Mouse (Mus musculus) stomach, embryonic 14.5 days (tissue): Measurements from ENCODE around the gene Alpk1. TPM values are rescaled to one million over a fixed set of nuclear protein-coding genes. Genes with fewer than 3 reads are reported as not detected.

ENCODE experiments used
- ATAC-seq: fragments of 200-750 bp; cut with Nextera tagmentation; 2 replicates; pipeline ENCODE4 v1.8.0; 2017; ENCODE audit warnings: low read depth, moderate TSS enrichment; ENCODE audit not compliant: insufficient number of reproducible peaks, insufficient read depth, low FRiP score
- H3K27ac ChIP-seq: fragments of 300-500 bp; sonication (generic); 2 replicates; pipeline ENCODE4 v1.5.1; 2014; ENCODE audit warnings: mild to moderate bottlenecking, low read length, moderate library complexity, mixed read lengths
- H3K27me3 ChIP-seq: fragments of 300-500 bp; sonication (generic); 2 replicates; pipeline ENCODE4 v1.6.1; 2014; ENCODE audit warnings: low read length, control low read depth, mixed read lengths; ENCODE audit not compliant: control insufficient read depth, insufficient read depth
- H3K36me3 ChIP-seq: fragments of 300-500 bp; sonication (generic); 2 replicates; pipeline ENCODE4 v1.6.1; 2014; ENCODE audit warnings: mild to moderate bottlenecking, control low read depth, low read length, moderate library complexity, mixed read lengths; ENCODE audit not compliant: control insufficient read depth, insufficient read depth
- H3K4me1 ChIP-seq: fragments of 300-500 bp; sonication (generic); 2 replicates; pipeline ENCODE4 v1.6.1; 2014; ENCODE audit warnings: low read length, control low read depth, mixed read lengths; ENCODE audit not compliant: control insufficient read depth, insufficient read depth
- H3K4me2 ChIP-seq: fragments of 300-500 bp; sonication (generic); replicated peaks from 2 replicates; pipeline ENCODE4 v1.6.1; 2014; ENCODE audit warnings: low read depth, low read length, control low read depth
- H3K4me3 ChIP-seq: fragments of 300-500 bp; sonication (generic); 2 replicates; pipeline ENCODE4 v1.5.1; 2014; ENCODE audit warnings: low read depth, low read length, control low read depth
- H3K9ac ChIP-seq: fragments of 300-500 bp; sonication (generic); replicated peaks from 2 replicates; pipeline ENCODE4 v1.6.1; 2014; ENCODE audit warnings: low read depth, mild to moderate bottlenecking, control low read depth, low read length, moderate library complexity, mixed read lengths
- H3K9me3 ChIP-seq: fragments of 300-500 bp; sonication (generic); 2 replicates; pipeline ENCODE4 v1.6.1; 2016; ENCODE audit warnings: low read depth, low read length, control low read depth; ENCODE audit not compliant: control insufficient read depth
- WGBS: fragments of 180-500 bp; shearing (Covaris S2); extraction: QIAGEN DNeasy Blood & Tissue Kit; methylation state at CpG from one replicate; pipeline ENCODE4 v1.1.7; 2014; 5-methylcytosine and 5-hydroxymethylcytosine counted together
- polyA plus RNA-seq: library from polyadenylated mRNA; unstranded; fragments of >200 nt; fragmentation: Nextera tagmentation; extraction: Ambion mirVana; gene quantifications from 2 replicates; pipeline ENCODE4 v1.2.1, GENCODE M21; 2014

The Alpk1 gene
- polyA plus RNA-seq, 1 experiment from 2014 or later, result 3.5 TPM

DNA sequence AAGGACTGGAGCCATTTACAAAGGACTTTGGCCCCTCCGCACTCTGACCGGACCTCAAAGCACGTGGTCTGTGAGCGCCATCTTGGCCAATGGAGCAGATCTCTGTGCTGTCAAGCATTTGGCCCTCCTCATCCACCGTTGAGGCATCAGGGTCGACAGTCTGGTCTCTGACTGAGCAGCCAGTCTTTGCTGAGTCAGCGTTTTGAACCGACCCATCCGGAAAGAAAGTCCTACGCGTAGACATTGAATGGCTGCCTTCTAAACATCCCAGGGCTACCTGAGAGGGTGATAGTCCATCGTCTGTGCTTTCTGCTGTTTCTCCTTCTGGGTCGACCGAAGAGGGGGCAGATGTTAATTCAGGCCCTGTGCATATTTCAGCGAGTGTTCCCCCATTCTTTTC lies 100.6 kb downstream of the Alpk1 start:
- Histone ChIP-seq H3K9me3 (no peaks in the 10 kb centered on the region), H3K4me3 (no peak overlapping the region), H3K36me3 (no peaks in the 10 kb centered on the region), H3K27me3 (no peaks in the 10 kb centered on the region), H3K4me2 (no peak overlapping the region), H3K27ac (no peak overlapping the region), H3K4me1 (no peaks in the 10 kb centered on the region), H3K9ac (no peak overlapping the region)
- ATAC-seq, result no peak
- WGBS, result 90% methylated on average over 15 of the region's 15 CpGs

DNA sequence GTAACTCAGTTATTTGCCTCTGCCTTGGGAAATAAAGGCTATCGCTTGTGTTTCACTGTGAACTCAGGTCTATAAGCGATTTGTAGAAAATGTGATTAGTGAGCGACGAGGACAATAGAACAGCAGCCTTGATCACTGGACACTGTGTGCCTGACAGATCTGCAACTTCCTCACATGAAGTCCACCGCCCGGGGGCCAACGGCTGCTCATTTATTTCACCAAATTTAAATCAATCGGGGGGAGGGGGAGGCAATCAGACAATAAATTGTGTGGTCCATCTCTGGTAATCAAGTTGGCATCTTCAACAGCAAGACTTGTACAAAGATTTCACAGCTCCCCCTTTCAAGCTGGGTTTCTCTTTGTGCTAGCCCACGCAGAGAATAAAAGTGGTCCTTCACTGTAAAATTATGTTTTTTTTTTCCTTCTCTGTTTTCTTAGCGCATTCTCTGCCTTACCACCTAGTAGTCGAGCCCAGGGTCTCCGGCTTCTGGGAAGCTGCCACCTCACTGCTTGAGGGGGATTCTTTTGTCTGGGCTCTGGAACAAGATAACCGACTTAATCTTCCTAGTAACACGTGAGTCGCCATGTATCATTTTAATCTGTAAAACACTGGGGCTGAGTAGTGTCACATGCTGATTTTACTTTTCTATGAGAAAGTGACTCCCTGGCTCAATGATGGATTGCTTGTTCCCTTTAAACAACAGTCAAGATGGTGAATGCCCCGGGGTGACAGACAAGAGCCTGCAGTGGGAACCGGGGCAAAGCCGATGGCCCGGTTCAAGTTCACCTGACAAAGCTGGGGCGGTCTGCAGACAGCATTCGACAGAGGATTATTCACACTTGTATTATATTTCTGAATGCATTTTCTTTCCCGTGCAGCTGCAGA lies 118.4 kb downstream of the Alpk1 start:
- no peak overlapping the region for H3K4me3 ChIP-seq
- no peaks in the 10 kb centered on the region for H3K9me3 ChIP-seq
- 61% methylated on average over 22 of the region's 22 CpGs for WGBS
- H3K9ac ChIP-seq, result no peak overlapping the region
- no peak overlapping the region for H3K27ac ChIP-seq
- no peaks in the 10 kb centered on the region for H3K36me3 ChIP-seq
- no peaks in the 10 kb centered on the region for H3K4me1 ChIP-seq
- H3K27me3 ChIP-seq, result no peaks in the 10 kb centered on the region
- ATAC-seq, result no peak
- no peak overlapping the region for H3K4me2 ChIP-seq

DNA sequence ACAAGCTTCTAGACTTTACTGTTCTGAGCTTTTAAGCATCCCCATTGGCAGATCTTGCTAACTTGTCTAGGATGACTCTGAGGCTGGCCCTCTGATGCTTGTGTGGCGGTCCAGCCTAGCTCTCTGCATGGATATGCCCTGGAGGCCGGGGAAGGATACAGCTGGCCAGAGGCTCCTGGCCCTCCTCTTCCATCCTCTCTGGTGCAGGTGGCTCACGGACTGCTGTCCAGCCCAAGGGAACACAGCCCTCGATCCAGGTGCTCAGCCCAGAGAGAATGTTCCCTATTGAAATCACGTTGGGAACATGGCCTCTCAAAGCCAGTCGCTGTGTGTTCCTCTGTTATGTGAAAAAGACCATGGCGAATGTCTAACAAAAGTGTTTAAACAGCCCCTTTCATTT lies 119.6 kb downstream of the Alpk1 start:
- ATAC-seq, result no peak
- H3K4me2 ChIP-seq, result no peak overlapping the region
- 73% methylated on average over 7 of the region's 7 CpGs for WGBS
- H3K4me3 ChIP-seq, result no peak overlapping the region
- H3K4me1 ChIP-seq, result no peaks in the 10 kb centered on the region
- H3K9ac ChIP-seq, result no peak overlapping the region
- H3K9me3 ChIP-seq, result no peaks in the 10 kb centered on the region
- no peaks in the 10 kb centered on the region for H3K36me3 ChIP-seq
- no peak overlapping the region for H3K27ac ChIP-seq
- no peaks in the 10 kb centered on the region for H3K27me3 ChIP-seq

DNA sequence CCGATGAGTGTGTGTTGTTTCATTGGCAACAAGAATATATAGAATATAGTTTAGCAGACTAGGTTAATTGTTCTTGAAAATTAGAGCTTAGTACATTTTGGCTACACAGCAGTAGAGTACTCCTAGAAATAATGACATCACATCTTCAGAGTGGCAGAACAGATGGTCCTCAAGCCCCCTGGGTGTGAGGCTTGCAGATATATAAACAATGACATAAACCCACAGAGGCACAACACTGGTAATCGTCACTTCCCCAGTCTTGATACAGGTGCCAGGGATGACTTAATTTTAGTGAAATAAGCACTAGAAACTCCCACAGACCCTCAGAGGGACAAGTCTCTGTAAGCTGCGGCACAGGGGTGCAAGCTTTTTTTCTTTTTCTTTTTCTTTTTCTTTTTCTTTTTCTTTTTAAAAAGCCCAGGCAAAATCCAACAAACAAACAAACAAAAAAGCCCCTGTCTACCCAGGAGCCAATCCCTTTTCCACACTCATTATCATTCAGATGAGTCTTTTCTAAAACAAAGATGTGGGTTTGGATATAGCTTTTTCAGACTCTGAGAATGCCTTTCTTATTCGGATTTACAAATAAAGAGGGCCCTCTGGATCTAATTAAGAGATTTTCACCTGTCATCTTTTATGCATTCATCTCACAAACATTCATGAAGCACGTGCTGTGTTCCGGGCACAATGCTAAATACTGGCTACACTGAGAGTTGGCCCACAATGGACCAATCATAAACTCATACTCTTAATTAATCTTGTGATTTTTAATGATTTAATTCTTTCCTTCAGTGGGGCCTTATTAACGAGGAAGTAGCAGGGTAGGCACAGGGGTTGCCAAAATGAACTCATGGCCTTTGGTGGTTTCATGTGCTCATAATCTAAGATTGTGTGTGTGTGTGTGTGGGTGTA lies 128.3 kb downstream of the Alpk1 start:
- WGBS, result 62% methylated on average over 7 of the region's 7 CpGs
- H3K4me3 ChIP-seq, result no peak overlapping the region
- no peaks in the 10 kb centered on the region for H3K36me3 ChIP-seq
- no peak overlapping the region for H3K4me2 ChIP-seq
- no peaks in the 10 kb centered on the region for H3K27me3 ChIP-seq
- no peaks in the 10 kb centered on the region for H3K9me3 ChIP-seq
- ATAC-seq, result no peak
- no peaks in the 10 kb centered on the region for H3K4me1 ChIP-seq
- no peak overlapping the region for H3K27ac ChIP-seq
- H3K9ac ChIP-seq, result no peak overlapping the region

DNA sequence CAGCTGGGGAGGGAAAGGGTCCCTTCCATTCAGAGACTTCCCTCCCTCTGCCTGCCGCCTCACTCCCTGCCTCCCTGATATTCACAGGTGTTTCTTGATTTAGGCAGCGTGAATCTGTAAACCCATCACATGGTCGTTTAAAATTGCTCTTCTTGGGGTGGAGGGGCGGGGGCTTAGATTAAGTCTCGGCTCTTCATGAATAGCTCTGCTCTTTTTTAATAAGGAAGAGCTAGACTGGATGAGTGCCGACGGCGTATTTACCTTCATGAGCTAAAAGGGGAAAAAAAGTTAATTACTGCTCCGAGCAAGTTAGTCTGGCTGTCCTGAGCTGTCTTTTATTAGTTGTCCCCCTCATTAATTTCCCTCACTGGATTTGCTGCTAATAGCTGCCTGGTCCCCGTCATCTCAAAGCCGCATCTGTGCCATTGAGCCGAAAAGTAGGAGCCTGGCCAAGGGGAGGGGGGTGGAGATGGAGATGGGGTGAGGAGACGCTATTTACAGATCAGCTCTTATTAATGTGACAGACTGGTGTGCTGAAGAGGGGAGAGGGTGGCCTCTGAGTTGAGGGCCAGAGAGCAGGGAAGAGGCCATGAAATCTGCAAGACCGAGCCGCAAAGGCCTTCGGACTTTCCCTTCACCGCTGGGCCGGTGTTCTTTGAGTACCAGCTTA lies 134.0 kb downstream of the Alpk1 start:
- Histone ChIP-seq H3K27me3 (peaks cover 30% of the 10 kb centered on the region), H3K9ac (no peak overlapping the region), H3K4me3 (no peak overlapping the region), H3K4me1 (no peaks in the 10 kb centered on the region), H3K36me3 (no peaks in the 10 kb centered on the region), H3K4me2 (no peak overlapping the region), H3K9me3 (no peaks in the 10 kb centered on the region), H3K27ac (no peak overlapping the region)
- WGBS, result 51% methylated on average over 18 of the region's 18 CpGs
- no peak for ATAC-seq

DNA sequence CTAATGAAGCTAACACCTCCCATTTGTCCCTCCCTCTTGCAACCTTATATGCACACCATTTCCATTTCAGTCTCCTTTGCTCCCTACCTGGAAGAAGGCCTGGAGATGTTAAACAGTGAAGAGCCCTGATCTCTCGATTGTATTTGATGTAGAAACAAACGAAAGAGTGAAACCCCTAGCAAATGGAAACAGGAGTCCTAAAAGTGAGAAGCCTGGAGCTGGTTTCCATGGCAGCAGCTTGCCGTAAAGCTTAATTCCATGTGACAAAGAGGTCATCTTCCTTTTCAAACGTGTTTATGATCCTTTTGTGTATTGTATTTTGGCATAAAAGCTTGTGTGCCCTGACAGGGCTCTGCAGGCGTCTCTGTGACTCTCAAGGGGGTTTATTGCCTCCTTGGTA lies 138.1 kb downstream of the Alpk1 start:
- H3K4me3 ChIP-seq, result no peak overlapping the region
- H3K27ac ChIP-seq, result no peak overlapping the region
- H3K27me3 ChIP-seq, result peaks cover 61% of the 10 kb centered on the region
- H3K36me3 ChIP-seq, result no peaks in the 10 kb centered on the region
- ATAC-seq, result no peak
- WGBS, result 13% methylated on average over 5 of the region's 5 CpGs
- peaks cover 3% of the 10 kb centered on the region; the same call in 1 of the 2 replicates for H3K4me1 ChIP-seq
- H3K4me2 ChIP-seq, result no peak overlapping the region
- no peak overlapping the region for H3K9ac ChIP-seq
- no peaks in the 10 kb centered on the region for H3K9me3 ChIP-seq

DNA sequence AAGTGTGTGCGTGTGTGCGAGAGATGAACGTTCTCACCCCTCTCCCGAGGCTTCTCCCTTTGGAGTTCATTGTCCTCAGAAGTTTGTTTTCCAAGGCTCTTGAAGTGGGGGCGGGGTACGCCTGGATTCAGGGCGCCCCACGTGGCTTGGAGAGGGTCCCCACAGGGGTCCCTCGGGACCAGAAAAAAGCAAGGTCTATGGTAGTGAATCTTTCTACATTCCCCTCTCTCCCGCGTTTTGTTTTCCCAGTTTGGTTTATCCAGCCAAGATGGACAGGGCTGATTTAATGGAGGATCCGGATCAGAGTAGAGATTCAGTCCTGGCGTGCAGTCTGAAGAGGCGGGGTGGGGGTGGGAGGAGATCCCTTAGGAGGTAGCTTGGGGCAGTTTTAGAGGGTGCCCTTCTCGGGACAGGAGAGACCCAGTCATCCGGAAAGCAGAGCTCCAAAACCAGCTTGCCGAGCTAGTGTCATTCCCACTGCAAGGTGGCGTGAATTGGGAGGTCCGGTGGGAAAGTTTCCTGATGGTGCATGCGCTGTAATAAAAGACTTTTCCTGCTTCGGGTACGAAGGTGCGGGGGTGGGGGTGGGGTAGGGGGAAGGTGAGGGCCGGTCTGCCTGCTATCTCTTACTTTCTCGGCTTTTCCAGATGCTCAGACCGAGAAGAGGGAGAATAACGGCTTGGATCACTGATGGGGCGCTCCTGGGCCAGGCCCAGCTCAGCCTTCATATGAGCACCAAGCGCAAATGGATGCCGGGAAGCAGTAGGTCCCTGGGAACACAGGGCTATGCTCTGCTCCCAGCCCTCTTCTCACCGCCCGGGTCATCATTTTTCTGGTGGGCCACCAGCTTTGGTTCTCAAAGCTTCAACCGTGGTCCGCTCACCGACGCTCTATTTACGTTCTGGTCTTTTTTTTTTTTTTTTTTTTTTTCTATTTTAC lies 139.3 kb downstream of the Alpk1 start:
- H3K27ac ChIP-seq, result no peak overlapping the region
- peaks cover 58% of the 10 kb centered on the region for H3K27me3 ChIP-seq
- no peaks in the 10 kb centered on the region for H3K36me3 ChIP-seq
- H3K4me2 ChIP-seq, result peak overlapping the region; percentile 6; the same call in 1 of the 2 replicates
- no peak for ATAC-seq
- H3K9me3 ChIP-seq, result no peaks in the 10 kb centered on the region
- WGBS, result 2% methylated on average over 37 of the region's 37 CpGs
- H3K4me1 ChIP-seq, result peaks cover 3% of the 10 kb centered on the region; the same call in 1 of the 2 replicates
- no peak overlapping the region for H3K4me3 ChIP-seq
- no peak overlapping the region for H3K9ac ChIP-seq
